Mouse (Mus musculus): ENCODE results near the gene Scfd2.

Gene Scfd2

DNA sequence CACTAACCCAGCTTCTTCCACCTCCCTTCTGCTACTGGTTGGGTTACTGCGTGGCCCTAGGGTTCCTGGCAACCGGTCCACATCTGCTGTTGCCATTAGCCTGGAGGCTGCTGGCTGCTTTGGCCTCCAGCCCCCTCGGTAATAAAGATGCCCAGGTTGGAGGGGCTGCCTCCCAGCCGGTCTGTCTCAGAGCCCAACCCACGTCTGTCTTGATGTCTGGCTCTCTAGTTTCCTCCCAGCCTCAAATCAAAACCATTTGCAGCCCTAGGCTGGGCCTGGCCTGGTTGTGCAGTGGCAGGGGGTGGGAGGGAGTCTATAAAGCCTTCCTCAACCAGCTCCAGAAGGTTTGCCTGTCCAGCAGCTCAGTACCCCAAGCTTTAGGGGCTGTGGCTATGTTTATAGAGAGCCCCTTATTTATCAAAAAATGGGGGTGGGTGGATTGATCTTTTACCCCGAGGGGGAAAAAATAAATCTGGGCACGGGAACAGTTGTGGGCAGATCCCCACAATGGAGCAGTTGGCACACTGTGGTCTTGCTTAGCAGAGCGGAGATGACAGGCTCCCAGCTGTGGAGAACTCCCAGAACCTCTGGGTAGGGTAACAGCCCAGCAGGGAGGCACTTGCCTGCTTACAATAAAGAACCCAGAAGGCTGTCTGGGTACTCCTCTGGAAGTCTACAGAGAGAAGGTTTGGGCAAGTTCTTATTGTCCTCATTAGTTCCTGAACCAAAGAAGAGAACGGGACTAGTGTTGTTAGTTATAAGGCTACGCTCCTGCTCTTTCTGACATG is 329.8 kb downstream of the Scfd2 start:
- no peak for DNase-seq (ENCODE audit: low spot score)

DNA sequence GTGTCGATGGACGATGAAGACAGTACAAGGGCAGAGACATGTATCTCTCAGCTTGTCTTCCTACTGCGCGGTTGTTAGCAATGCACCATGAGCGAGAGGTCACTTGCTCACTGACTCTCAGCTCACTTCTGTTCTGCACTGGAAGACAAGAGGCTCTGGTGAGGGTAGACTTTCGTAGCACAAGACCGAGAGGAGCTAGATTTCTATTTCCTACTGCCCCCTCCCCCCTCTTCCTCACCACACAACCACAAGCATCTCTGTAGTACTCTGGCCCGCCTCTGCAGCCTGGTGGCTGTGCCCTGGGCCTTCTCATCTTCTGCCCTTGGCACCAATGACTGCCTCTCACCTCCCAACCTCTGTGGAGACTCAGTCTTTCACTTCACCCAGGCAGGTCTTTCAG is 331.1 kb downstream of the Scfd2 start:
- DNase-seq (ENCODE audit: low spot score), result no peak

DNA sequence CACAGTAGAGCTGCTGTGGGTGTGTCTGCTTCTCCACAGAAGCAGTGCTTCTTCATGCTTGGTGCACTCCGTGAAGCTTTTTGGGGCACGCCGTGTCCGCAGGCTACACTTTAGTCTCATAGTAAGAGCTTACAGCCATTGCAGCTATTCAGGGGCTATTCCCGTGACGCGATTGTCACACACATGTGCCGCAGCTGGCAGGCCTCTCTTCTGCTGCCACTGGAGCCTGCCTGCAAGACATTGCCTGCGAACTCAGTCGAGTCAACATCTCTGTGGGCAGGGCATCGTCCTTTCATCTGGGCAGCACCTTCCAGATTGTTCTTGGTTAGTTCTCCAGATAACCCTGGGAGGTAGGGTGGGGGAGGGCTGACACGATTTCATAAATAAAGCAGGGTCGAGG is 331.8 kb downstream of the Scfd2 start:
- no peak for DNase-seq (ENCODE audit: low spot score)

DNA sequence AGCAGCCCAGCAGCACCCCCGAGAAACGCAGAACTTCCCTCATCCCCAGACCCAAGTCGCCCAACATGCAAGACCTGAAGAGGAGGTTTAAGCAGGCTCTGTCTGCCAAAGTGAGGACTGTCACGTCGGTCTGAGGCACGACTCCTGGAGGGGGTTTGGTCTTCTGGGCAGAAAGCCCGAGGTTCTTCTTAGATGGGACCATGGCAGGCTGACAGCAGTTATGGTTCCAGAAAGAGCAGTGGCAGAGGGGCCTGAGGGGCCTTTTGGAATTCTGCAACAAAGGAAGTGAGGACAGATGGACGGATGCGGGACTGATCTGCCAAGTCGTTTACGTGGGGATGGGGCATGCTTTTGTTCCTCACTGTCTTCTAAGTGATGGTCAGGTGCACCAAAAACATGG is 333.1 kb downstream of the Scfd2 start:
- no peak for DNase-seq (ENCODE audit: low spot score)

DNA sequence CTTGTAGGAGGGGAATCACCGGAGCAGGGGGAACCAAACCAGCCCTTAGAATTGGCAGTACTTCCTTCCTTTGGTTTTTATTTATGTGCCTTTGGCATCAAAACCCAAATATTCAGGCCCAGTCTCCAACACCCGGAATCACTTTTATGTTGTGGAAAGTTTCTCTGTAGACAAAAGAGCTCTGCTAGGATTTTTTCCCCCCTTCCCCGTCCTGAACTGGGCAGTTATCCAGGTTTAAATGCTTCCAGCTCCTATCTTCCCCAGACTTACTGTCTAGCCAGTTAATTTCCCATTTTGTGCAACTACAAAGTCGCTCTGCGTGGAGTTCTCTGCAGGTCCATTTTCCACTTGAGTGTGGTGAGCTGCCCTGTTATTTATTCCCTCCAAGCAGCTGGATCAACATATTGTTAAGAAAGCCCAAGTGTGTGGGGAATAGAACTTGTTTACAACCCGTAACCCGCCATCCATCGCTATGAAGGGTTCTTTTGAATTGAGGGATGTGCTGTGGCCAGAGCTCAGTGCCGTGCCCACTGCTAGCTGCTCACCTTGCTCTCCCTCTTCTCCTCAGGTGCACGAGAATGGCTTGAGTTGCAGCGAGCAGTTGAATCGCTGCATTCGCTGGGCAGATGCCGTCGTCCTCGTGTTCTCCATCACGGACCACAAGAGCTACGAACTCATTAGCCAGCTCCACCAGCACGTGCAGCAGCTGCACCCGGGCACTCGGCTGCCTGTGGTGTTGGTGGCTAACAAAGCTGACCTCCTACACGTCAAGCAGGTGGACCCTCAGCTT is 333.8 kb downstream of the Scfd2 start:
- no peak for DNase-seq (ENCODE audit: low spot score)

DNA sequence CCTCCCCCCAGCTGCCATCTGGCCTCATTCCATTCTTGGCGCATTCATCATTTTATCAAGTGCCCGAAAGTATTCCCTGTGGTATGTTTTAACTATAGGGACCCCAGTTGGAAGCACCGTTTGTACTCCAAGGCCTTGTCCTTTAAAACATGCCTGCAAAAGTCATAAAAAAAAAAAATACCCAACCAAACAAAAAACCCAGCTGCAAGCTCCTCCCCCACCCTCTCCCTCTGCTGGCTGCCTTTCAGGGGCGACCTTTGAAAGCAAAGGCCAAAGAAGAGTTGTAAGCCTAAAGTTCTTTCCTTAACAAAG is 335.3 kb downstream of the Scfd2 start:
- no peak for DNase-seq (ENCODE audit: low spot score)

DNA sequence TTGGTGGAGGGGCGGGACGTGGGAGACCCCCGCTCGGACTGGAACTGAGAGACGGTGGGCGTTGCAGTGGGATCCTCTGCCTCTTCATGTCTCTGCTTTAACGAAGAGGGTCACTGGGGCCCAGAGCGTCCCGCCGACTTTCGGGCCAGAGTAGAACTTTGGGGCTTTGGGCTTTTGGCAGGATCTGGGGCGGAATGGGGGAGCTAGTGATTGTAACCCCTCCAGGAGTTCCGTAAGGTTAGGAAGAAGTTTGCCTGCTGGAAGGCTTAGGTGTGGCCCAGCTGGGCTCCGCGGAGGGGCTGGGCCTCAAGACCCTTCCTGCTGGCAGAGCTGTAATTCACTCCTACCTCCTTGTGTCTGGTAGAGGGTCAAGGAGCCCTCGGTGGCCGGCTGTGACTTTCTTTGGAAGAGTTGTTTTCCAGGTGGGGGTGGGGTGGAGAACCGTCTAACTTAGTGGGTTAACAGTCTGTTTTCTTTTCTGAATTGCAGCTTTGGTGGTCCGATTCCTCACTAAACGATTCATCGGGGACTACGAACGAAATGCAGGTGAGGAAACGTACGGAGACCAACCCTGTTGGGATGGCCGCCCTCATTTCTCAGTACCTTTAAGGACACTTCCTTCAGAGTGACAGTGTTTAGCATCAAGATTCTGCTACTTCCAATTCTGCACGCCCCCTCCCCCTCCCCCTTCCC is 335.8 kb downstream of the Scfd2 start:
- no peak for DNase-seq (ENCODE audit: low spot score)

DNA sequence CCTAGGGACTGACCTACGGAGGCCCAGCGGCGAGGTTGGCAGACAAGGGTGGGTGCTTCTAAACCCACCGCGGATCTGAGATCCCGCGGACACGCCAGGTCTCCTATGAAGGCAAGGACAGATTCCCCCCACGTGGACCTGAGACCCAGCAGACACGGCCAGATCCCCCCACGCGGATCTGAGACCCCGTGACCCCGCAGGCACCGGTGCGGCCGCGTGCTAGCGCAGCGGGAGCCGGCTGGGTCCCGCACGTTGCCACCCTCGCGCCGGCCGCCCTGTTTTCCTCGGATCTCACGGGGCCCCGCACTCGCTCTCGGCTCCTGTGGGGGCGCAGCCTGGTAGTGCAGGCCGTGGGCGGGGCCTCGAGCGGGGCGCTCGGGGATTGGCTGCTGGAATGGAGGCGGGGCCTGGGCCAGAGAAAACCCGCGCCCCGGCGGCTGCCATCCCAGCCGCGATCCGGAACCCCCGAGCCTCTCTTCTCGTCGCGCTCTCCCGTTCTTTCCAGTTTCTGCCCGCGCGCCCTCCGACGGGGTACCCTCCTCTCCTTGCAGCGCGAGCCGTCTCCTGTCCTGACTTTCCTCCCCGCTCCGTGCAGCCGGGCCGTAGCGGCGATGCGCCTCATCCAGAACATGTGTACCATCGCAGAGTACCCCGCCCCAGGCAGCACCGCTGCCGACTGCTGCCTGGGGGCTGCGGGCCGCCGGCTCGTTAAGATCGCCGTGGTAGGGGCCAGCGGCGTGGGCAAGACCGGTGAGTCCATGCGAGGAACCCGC is 336.5 kb downstream of the Scfd2 start, which contains the start of gene Rasl11b:
TSS of gene Rasl11b (plus strand) at position 446 of the 773 bp plus-strand sequence.
- peak; percentile 93 for DNase-seq (ENCODE audit: low spot score)

DNA sequence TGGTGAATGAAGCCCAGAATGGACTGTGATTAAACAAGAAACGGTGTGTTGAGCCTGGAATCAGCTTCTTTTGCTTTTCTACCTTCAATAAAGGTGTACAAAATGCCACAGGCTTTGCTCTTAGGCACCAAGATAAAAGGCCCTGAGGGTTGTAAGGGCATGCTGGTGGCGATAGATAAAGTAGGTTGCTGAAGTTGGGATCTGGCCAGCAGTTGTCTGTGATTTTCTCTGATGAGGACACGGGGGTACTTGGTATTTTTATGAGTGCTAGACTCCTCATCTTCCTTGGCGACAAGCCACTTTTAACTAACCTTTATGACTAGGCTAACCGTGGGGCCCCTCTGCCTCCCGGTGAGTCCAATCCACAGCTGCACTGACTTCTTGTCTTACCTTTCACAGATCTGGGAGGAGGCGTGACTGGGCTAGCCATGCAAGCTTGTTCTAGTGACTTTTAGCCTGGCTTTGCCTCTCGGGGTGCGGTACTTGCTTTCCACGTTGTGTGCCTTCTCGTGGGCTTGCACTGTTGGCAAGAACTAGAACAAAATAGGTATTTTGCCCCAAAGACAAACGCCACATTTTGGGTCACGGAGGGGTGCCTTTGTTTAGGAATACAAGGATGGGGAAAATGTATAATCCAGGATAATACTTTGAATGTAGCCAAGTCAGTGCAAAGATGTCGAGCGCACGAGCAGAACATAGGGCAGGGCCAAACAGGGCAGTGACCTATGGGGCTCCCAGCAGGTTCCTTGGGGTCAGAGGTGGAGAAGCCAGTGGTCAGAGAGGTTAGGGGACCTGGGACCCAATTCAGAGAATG is 337.3 kb downstream of the Scfd2 start:
- DNase-seq (ENCODE audit: low spot score), result no peak

DNA sequence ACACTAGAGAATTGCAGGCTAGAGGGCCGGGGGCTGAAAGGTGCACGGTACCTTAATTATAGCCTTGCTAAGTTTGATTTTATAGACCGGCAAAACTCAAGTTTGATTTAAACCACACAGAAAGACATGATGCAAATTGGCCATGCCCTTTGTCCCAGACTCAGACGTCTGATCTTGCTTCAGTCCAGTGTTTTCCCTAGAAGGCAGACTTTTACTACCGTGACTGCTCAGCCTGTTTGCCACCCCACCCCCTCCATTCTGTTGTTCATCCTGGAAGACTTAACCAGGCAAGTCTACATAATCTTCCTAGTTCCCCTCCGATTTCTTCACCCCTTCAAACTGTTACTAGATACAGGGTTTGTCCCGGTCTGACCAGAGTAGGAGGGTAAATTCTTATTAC is 337.9 kb downstream of the Scfd2 start:
- no peak for DNase-seq (ENCODE audit: low spot score)

DNA sequence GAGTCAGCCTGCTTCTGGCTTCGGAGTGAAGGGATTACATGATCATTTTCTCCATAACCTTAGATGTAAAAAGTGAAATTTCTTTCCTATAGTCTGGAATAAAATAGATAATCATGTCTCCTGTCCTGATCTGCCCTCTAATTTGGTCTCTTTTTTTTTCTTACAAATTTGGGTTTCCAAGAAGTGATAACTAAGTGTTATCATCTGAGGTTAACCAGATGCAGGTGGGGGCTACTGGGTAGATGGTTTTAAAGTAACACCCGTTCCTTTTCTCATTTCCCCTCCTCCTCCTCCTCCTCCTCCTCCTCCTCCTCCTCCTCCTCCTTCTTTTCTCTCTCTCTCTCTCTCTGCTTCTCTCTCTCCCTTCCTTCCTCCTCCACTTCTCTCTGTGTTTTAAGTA is 338.6 kb downstream of the Scfd2 start:
- DNase-seq (ENCODE audit: low spot score), result no peak

DNA sequence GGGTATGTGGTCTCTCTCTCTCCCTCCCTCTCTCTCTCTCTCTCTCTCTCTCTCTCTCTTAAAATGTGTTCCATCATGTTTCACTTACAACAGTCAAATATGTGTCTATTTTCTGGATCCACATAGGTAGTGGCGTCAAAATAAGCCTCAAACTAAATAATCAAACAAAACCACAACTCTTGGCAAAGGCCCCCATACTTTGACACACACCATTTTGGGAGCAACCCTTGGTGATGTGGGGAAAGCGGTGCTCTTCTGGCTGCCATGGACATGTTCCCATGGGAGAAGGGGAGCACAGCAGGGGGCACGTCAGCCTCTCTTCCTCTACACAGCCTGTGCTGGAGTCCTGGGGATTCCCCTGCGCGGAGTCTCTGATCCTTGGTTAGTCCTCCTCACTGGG is 340.6 kb downstream of the Scfd2 start:
- DNase-seq (ENCODE audit: low spot score), result no peak

DNA sequence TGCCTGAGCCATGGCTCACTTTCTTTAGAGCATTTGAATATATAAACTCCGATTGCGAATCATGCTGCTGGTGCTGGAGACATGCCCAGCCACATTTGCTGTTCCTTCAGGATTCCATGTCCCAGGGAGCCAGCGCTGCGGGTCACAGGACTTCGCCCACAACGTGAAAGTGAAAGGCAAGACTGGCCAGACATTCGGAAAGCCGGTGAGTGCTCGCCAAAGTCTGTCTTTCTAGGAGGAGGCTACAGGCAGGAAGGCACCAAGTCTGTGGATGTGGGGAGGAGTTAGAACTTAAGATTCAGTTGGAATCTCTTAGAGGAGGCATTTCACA is 341.4 kb downstream of the Scfd2 start:
- no peak for DNase-seq (ENCODE audit: low spot score)

DNA sequence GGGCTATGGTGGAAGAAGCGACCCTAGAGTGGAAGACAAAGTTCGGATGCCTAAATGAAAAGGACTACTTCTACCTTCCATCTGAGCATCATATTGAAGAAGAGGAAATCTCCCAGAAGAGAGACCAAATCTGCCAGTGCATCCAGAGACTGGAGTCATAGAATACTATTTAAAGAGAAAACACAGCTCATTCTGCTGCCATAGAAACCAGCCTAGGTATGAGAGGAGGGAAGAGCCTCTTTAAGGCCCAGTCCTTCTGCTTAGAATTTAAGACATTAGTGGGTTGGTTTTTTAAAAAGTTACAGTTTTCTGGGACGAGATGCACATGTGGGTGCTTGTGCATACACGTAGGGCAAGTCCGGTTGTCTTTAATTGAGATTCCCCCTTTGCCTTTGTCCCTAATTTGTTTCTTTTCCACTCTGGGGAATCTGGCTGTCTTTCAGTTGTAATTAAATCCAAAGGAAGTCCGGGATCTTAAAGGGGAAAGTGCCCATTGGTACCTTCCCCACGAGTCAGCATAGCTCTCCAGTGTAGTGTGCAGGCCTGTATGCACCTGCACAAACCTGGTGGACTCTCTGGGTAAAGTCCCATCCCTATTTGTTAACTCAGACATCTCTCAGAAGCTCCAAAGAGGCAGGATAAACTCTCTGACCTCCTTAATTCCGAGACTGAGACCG is 341.9 kb downstream of the Scfd2 start:
- DNase-seq (ENCODE audit: low spot score), result no peak

DNA sequence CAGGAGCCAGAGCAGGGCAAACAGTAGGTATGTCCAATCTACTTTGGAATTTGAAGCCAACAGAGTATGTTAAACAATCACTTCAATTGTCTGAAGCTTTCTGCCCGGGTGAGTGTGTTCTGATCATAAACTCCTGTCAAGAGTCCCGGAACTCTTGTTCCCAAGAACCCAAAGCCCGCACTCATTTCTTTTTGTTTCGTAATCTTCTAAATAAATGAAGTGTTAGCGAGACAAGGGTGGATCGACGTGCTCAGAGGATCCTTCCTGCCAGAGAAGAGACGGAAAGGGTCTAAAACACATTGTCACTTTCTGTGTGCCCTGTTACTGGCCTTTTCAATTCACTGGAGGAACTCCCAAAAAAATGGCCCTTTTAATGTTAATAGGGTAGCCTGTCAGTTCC is 342.7 kb downstream of the Scfd2 start:
- no peak for DNase-seq (ENCODE audit: low spot score)

DNA sequence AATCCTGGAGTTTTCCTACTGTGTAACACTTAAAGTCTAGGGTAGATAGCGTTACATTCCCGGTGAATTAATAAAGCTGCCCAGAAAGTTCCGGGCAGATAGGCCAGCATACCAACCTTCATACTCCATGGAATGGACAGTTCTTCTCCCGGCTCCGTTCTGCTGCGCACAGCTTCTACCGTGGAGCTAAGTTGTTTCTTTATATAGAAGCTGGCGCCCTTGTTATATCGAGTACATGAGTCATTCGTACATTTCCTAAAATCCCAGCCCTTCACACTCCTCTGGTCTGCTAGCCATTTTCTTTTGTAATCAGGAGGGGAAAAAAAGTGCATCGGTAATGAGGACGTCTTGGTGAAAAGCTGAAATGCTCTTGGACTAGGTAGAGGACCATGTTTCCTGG is 343.5 kb downstream of the Scfd2 start:
- no peak for DNase-seq (ENCODE audit: low spot score)

DNA sequence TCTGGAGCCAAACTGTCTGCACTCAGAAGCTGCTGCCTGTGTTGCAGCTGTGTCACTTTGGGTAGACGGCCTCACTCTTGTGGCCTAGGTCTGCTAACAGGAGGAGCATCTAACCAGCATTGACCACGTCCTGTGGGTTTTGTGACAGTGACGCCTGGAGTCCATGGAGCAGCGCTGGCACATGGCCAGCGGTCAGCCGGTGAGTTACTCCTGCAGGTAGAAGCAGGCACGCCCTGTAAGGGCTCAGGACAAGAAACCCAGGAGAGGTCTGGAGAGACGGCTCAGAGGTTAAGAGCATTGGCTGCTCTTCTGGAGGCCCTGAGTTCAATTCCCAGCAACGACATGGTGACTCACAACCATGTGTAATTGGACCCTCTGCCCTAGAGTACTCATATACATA is 347.0 kb downstream of the Scfd2 start:
- DNase-seq (ENCODE audit: low spot score), result no peak

DNA sequence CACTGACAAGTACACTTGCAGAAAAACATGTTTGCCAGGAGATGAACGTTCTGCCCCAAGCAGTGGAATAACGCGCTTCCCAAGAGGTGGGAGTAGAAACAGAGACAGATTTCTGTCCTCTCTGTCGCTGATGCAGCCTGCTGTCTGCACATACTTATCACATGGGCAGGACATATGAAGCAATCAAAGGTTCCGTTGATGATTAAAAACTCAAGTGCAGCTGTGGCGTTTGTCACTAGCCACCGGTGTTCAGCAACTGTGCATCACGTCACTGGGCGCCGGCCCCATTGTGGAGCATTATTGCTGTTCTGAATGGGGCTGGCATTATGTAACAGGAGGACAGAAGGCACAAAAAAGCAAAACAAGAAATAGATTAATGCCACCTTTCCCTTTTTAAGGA is 348.4 kb downstream of the Scfd2 start:
- DNase-seq (ENCODE audit: low spot score), result no peak

DNA sequence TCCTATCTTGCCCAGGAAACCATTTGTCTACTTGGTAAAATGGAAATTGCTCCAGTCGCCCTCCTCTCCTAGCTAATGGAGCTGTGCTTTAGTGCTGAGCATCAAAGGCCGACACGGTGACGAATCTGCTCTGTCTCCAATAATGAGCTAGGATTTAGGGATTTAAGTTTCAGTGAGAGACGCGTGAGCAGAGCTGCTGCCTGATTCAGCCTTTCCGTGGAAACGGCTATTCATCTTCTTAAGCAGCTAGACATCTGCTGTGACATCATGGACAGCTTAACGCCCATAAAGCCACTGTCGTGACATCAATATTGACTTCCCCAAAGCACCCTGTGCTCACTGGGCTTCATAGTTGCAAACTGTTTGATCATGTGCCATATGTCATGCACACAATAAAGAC is 351.3 kb downstream of the Scfd2 start:
- DNase-seq (ENCODE audit: low spot score), result no peak

DNA sequence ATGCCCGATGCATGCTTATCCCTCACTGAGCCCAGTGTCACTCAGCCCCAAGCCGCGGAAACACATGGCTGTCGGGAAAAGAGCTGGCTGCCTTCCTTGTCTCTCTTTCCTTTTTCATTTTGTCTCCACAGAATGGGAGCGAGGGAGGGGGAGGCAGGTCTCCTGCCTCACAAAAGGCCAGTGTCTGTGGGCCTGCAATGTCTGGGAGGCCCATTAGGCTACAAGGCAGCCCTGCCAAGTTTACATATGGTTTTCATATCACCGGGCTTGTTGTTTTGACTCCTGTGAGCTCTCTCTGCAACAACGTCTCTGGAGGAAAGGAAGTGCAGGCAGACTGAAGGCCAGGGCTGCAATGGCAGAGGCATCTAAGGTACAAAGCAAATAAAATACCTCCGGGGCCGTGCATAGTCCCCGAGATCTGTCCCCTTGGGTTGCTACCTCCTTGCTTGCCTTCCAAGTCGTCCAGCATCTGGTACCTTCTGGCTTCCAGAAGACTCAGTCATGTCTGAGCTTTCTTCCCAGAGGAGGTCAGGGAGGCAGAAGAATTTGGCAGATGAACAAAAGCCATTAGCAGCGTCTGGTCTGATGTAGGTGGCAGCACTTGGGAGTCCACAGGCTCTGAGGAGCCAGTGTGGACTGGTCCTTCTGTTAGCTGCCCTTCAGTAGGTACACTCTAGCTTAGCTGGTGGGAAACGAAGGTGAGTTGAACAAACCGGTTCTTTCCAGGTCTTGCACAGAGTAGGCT is 355.9 kb downstream of the Scfd2 start:
- DNase-seq (ENCODE audit: low spot score), result no peak
